Mouse (Mus musculus) left cerebral cortex, postnatal 14 days (tissue): Measurements from ENCODE around the gene Aplp2. TPM values are rescaled to one million over a fixed set of nuclear protein-coding genes. Genes with fewer than 3 reads are reported as not detected.

Source experiments
- DNase-seq, 2 experiments: peaks; one replicate each; pipeline ENCODE4 v3.0.0; 2021 to 2022; ENCODE audit warnings: low spot score in 2 of 2, mixed read lengths in 1 of 2
- intact Hi-C: fragments of 180-260 bp; cut with DNase I; formaldehyde crosslinking; loops from one replicate; pipeline ENCODE4 v1.15.1; 2025
- total RNA-seq, 2 experiments: library from RNA; stranded (reverse); gene quantifications; 2 replicates each; pipeline ENCODE4 v1.2.3; 2021

The Aplp2 gene
- total RNA-seq, 2 experiments from 2014 or later, result 496 to 530 TPM

DNA sequence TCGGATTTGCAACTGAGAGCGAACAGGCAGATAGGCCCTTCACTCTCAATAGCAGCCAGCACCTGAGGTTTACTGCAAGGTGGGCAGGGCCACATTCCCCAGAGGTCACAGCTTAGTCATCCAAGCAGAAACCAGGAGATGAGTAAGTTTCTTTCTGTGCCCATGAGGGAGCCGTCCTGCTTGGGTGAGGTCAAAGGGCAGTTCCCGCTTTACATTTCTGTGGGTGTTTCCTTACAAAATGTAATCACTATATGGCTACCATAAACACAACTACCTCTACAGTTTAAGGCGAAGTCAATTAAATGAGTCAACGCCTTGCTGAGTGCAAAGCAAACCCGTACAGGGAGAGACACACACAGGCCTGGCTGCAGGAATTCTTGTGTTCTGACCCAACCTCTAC is 63.5 kb downstream of the Aplp2 start:
- DNase-seq, result no peak
- intact Hi-C loops, result no loop called here

DNA sequence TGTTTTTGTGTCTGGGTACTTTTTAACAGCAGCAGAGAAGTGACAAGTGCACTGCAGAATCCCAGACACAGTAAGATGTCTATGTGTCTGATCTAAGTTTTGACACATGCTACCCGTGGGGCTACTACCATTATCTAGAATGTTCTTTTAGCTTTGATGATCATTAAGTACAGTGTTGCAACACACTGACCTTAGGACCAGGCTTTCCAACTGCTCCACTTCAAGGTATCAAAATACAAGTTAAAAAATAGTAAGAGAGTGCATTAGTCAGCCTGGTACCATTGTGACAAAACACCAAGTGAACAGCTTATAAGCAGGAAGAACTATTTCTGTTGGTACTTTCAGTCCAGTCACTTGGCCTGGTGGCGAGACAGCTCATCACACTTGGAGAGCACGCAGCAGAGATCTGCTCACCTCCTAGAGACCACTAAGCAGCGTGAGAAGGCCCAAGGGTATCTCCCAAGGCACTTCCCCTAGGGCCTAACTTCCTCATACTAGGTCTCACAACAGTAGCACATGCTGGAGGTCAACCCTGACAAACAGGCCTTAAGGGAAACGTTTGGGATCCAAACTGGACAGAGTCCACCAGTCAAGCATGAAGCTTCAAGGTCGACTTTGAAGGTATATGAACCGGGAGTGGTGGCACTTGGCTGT is 66.2 kb downstream of the Aplp2 start:
- peak in 1 of 2 experiments; percentile 22 for DNase-seq
- intact Hi-C loops, result no loop called here

GRCm38 (mm10) chr9:31142924-31143323 is 68.7 kb downstream of the Aplp2 start:
- intact Hi-C loops, result no loop called here

GRCm38 (mm10) chr9:31133131-31133530 is 78.5 kb downstream of the Aplp2 start:
- intact Hi-C loops, result no loop called here
- no peak for DNase-seq

More at GRCm38 (mm10) chr9:31142924-31143323, 68.7 kb downstream of the Aplp2 start:
- no peak for DNase-seq

- intact Hi-C loops, result no loop called here
- DNase-seq, result no peak
Measured at GRCm38 (mm10) chr9:31131205-31131968, 80.2 kb downstream of the Aplp2 start, which contains the start of gene St14. TSS of gene St14 (minus strand) at chr9:31131853.

DNA sequence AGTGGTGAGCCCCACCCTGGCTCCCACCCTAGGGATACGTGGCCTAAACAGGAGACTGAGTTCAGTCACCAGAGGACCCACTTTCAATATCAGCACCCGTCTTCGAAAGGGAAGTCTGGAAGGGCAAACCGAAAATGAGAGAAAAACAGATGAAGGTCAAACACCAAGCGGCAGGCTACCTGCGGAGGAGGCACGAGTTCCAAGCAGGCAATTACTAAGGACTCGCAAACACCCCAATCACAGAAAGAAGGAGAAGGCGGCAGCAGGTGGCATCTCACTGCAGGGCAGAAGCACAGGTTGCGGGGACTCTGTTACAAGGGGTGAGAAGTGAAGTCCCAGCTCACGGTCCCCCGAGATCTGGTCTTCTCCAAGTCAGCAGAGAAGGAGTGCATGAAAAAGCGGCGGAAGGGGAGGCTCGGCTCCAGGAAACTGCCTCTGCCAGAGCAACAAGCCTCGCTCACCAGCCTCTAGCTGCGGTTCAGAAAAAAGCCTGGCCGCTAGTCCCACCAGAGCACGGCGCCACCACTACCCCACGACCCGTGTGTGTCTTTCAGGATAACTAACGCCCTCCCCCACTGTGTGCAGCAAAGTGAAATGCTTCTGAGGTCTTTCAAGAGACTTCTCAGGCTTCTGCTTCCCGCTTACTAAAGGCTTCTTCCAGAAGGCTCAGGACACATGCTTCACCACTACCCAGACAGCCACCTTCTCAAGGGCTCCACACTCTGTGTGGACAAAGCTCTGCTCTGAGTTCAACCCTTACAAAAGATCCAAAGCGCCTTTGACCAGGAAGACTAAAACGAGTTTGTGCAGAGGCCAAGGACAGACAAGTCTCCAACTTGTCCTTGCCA is 81.0 kb downstream of the Aplp2 start:
- no peak for DNase-seq
- intact Hi-C loops, result no loop called here

DNA sequence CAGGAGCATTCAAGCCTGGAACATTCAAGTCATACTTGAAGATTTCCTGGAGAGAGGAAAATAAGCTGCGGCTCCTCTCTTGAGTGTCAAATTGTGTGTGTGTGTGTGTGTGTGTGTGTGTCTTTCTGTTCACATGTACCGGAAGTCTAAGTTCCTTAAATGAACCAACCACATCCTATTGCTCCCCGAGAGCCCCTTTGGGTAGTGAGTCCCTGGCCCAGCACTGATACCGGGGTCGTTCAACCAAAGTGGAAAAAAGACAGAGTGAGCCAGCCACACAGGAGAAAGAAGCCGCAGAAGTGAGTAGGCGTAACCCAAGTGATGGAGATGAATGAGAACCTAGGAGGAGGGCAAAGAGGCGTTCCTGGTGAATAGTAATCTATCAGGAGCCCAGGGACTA is 81.7 kb downstream of the Aplp2 start:
- intact Hi-C loops, result no loop called here
- no peak for DNase-seq

DNA sequence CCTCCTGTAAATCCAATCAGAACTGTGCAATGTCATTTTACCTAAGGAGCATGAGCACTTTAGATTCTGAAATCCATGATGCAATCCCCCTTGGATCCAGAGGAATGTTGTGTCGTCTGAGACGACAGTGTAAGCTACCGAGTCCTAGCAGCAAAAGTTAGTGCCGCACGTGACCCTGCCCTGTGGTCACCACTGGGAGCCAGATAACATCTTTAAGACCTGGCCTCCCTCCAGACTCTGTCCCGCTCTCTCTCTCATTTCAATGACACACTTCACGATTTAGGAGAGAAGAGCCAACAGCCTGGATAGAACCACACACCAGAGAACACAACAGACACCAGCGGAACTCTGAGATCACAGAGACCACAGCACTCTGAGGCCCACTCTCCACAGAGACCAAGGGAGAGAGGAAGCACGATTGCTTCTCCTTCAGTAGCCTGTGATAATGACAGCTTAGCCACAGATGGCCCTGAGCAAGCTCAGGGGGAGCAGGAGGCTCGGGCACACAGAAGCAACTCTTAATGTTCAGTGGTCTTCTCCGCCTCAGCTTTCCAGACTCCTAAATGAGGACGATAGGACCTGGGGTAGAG is 83.6 kb downstream of the Aplp2 start:
- intact Hi-C loops, result no loop called here
- DNase-seq, result no peak

- intact Hi-C loops, result no loop called here
- DNase-seq, result no peak
Measured at GRCm38 (mm10) chr9:31126079-31126478, 85.5 kb downstream of the Aplp2 start.

- peak in 1 of 2 experiments; percentile 24 for DNase-seq
- intact Hi-C loops, result no loop called here
Measured at GRCm38 (mm10) chr9:31122464-31123030, 89.1 kb downstream of the Aplp2 start.

GRCm38 (mm10) chr9:31120533-31120915 is 91.1 kb downstream of the Aplp2 start:
- no peak for DNase-seq
- intact Hi-C loops, result no loop called here

DNA sequence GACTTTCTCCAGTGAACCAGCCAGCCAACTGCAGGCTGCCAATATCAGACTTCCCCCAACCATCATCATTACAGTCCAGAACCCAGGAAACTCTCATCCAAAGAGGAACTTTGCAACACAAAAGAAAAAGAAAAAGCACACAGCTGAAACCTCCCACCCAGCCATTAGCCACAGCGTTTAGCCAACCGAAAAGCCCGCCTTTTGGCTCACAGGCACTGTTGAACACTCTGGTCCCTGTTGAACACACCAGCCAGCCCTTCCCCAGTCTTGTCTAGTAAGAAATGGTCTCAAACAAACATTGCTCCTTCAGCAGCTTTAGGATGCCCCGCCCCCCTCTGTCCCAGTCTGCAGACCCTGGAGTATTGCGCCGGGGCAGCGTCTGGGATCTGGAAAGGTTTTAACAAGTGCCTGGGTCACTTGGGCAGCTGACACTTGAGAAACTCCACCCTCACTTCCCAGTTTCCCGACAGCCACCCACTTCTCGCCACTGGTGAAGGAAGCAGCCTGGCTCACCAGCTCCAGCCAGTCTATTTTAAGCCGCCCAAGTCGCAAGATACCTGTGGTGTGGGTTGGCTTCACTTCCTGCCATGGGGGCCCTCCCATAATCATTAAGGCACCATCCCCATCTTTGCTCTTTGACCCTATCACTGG is 91.6 kb downstream of the Aplp2 start:
- intact Hi-C loops, result no loop called here
- DNase-seq, result no peak

GRCm38 (mm10) chr9:31119405-31119804 is 92.2 kb downstream of the Aplp2 start:
- intact Hi-C loops, result no loop called here
- DNase-seq, result no peak

DNA sequence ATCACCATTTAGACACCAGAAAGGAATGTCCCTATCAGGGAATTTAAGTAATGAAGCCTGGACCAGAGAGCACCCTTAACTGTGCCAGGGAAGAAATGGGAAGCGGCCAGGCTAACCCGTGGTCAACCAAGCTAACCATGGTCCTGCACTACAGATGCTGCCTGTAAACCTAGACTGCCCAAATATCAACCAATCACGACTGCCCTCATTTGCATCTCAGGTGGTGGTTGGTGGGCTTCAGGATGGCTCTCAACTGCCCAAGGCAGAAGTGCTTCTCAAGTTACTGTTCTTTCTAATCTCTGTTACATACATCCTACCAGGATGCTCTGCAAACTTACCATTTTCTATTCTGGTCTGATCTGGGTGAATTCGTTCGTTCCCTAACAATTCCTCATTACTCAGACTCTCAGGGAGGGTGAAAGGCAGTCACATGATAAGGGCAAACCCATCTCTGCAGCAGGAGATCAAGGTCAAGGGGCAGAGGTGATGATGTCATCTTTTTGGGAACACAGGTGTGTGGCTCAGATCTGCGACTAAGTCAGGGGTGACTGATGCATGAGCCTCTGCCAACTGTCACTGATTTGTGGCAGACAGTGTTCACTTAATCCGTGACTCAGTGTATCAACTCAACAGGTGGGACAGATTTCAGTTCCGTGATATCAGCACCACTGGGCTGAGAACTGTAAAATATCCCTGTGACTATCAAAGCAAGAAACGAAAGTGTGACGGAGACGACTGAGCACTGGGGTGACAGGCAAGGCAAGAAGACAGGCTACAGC is 92.9 kb downstream of the Aplp2 start:
- intact Hi-C loops, result no loop called here
- DNase-seq, result no peak

DNA sequence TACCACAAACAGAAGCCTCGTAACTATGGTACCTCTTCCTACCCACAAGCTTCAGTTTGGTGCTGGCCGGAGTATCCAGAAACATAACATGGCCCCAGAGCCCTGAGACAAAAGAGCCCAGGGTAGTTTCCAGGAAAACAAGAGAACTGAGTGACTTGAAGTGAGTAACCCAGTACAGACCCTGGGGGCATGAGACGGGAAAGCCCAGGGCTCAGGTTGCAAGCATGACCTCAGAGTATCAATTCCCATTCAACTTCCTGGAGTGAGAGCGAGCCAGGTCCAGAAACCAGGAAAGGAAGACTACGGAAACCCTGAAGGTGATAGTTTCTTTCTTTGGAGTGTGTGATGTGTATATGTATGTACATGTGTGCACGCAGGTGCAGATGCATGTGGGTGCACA is 94.1 kb downstream of the Aplp2 start:
- DNase-seq, result no peak
- intact Hi-C loops, result no loop called here

GRCm38 (mm10) chr9:31117088-31117487 is 94.5 kb downstream of the Aplp2 start:
- intact Hi-C loops, result no loop called here
- DNase-seq, result no peak

- DNase-seq, result peak in 1 of 2 experiments; percentile 72
- intact Hi-C loops, result no loop called here
Measured at GRCm38 (mm10) chr9:31115586-31115985, 96.0 kb downstream of the Aplp2 start.

- intact Hi-C loops, result no loop called here
- DNase-seq, result no peak
Measured at GRCm38 (mm10) chr9:31108464-31108863, 103.2 kb downstream of the Aplp2 start.
